In genomic region chr2:168045771-168046170, GRCm38 (mm10) we compare ENCODE assay signal across 9 mouse cellular contexts. TPM values are rescaled to one million over a fixed set of nuclear protein-coding genes. Genes with fewer than 3 reads are reported as not detected.
A peak's percentile ranks its signal among the peaks of the same experiment; 100 is the strongest.
DNase-seq lines count a peak whose midpoint lies in the region; ATAC-seq and TF ChIP-seq lines count a peak whose summit lies in the region.
"Had no signal": no experiment of that assay in that cellular context is flagged by ENCODE, and none has a peak within 500 bp of the region (broad histone marks: within the 10 kb centered on the region; RNA-seq: fewer than 3 reads in every experiment).

No protein-coding gene starts in this region.

- H3K36me3 ChIP-seq in heart, embryonic 13.5 days: no peaks in the 10 kb centered on the region
- no peaks in the 10 kb centered on the region for H3K36me3 ChIP-seq in intestine, postnatal 0 days (ENCODE audit: control insufficient read depth, insufficient read depth)
- no peaks in the 10 kb centered on the region for H3K36me3 ChIP-seq in limb, embryonic 13.5 days

- H3K4me2 ChIP-seq in heart, embryonic 13.5 days: peak overlapping the region; percentile 27
- no peak overlapping the region; the same call in 1 of the 2 replicates for H3K4me2 ChIP-seq in intestine, postnatal 0 days (replicated peaks; ENCODE audit: low read depth)
- peak overlapping the region; percentile 38 for H3K4me2 ChIP-seq in limb, embryonic 13.5 days (replicated peaks)

- peak overlapping the region; percentile 70 for H3K27ac ChIP-seq in heart, embryonic 13.5 days (replicated peaks)
- H3K27ac ChIP-seq in gastrocnemius, adult 2 months: no peak overlapping the region; the same call in 1 of the 2 replicates
- peak overlapping the region; percentile 35 for H3K27ac ChIP-seq in intestine, postnatal 0 days (ENCODE audit: low read depth, low read length)
- H3K27ac ChIP-seq in limb, embryonic 13.5 days: peak overlapping the region; percentile 89

- no peak for ATAC-seq in heart, embryonic 13.5 days (ENCODE audit: extremely low read depth, insufficient number of reproducible peaks, low FRiP score, low TSS enrichment)
- ATAC-seq in intestine, postnatal 0 days: no peak
- ATAC-seq in limb, embryonic 13.5 days (ENCODE audit: low FRiP score, low read depth): peak; percentile 88
- ATAC-seq in megakaryocyte-erythroid progenitor cell, adult 5-6 weeks (replicated peaks; ENCODE audit: low FRiP score, low TSS enrichment, poor library complexity, severe bottlenecking): no peak

- peak overlapping the region; percentile 54 for H3K9ac ChIP-seq in heart, embryonic 13.5 days
- no peak overlapping the region for H3K9ac ChIP-seq in intestine, postnatal 0 days (ENCODE audit: low read depth, low read length)
- peak overlapping the region; percentile 35; the same call in 1 of the 2 replicates for H3K9ac ChIP-seq in limb, embryonic 13.5 days

- no peak for TF ChIP-seq CTCF in gastrocnemius, adult 2 months (IDR thresholded peaks at IDR 0.05)
- TF ChIP-seq CTCF in intestine, postnatal 0 days (IDR thresholded peaks at IDR 0.05; ENCODE audit: low read depth): no peak

- H3K4me1 ChIP-seq in heart, embryonic 13.5 days: peaks cover 36% of the 10 kb centered on the region
- H3K4me1 ChIP-seq in intestine, postnatal 0 days (replicated peaks; ENCODE audit: control insufficient read depth, insufficient read depth, low read length): no peaks in the 10 kb centered on the region; the same call in none of the 2 replicates
- H3K4me1 ChIP-seq in limb, embryonic 13.5 days: peaks cover 45% of the 10 kb centered on the region

- WGBS in heart, embryonic 13.5 days: 15% methylated on average over 5 of the region's 5 CpGs
- WGBS in intestine, postnatal 0 days: 11% methylated on average over 5 of the region's 5 CpGs
- WGBS in limb, embryonic 13.5 days: 6% methylated on average over 5 of the region's 5 CpGs

- H3K4me3 ChIP-seq in heart, embryonic 13.5 days: no peak overlapping the region
- no peak overlapping the region for H3K4me3 ChIP-seq in gastrocnemius, adult 2 months
- no peak overlapping the region for H3K4me3 ChIP-seq in intestine, postnatal 0 days (ENCODE audit: low read depth, low read length)
- H3K4me3 ChIP-seq in limb, embryonic 13.5 days: no peak overlapping the region

- no peaks in the 10 kb centered on the region for H3K9me3 ChIP-seq in heart, embryonic 13.5 days
- no peaks in the 10 kb centered on the region for H3K9me3 ChIP-seq in intestine, postnatal 0 days (ENCODE audit: control insufficient read depth)
- no peaks in the 10 kb centered on the region for H3K9me3 ChIP-seq in limb, embryonic 13.5 days

- DNase-seq in heart, adult 8-10 months (ENCODE audit: low spot score): no peak
- peak; percentile 59 for DNase-seq in gastrocnemius, adult 2 months
- no peak for DNase-seq in layer of hippocampus, adult 9-10 months (ENCODE audit: low spot score)
- DNase-seq in spleen, postnatal 10 days (ENCODE audit: low spot score in 2 of 2): no peak
- DNase-seq: cerebellum, adult 18-20 months had no signal

- intact Hi-C loops in gastrocnemius, adult 2 months (cut with DNase I): no loop called here

- H3K27me3 ChIP-seq in heart, embryonic 13.5 days (replicated peaks): peaks cover 6% of the 10 kb centered on the region; the same call in 1 of the 2 replicates
- 0 out of 2 replicates have a peak, but pooled peaks cover 3% of the 10 kb centered on the region for H3K27me3 ChIP-seq in intestine, postnatal 0 days (replicated peaks; ENCODE audit: control insufficient read depth, insufficient read depth, low read length)
- peaks cover 22% of the 10 kb centered on the region for H3K27me3 ChIP-seq in limb, embryonic 13.5 days

RNA-seq across cellular contexts. Expression of gene Pard6b, which starts 35.0 kb away (rescaled TPM):
- 7.3 and 7.8 TPM in 2 replicates for polyA plus RNA-seq in heart, embryonic 13.5 days (2015; fragmentation: Nextera tagmentation; extraction: Ambion mirVana)
- total RNA-seq in heart, adult 8-10 months (2022): 1 to 10 TPM; 2.3 to 2.9 (median 2.5) TPM
- total RNA-seq in gastrocnemius, adult 2 months (2021): 1 to 10 TPM in 1 of 2 experiments, under 1 TPM in 1; 0.66 to 1.7 TPM
- polyA plus RNA-seq in intestine, postnatal 0 days (2015; fragmentation: Nextera tagmentation; extraction: Ambion mirVana): 13.8 and 17.3 TPM in 2 replicates
- 2.7 and 3.7 TPM in 2 replicates for polyA plus RNA-seq in limb, embryonic 13.5 days (2015; fragmentation: Nextera tagmentation; extraction: Ambion mirVana)
- 0.48 and 1.1 TPM in 2 replicates for total RNA-seq in megakaryocyte-erythroid progenitor cell, adult 5-6 weeks (2014; fragmentation: Nextera tagmentation)
- total RNA-seq in megakaryocyte-erythroid progenitor cell, adult 5-6 weeks (2017): 1.6 and 3.8 TPM in 2 replicates

RNA-seq across cellular contexts. Expression of gene Ripor3, which starts 35.4 kb away (rescaled TPM):
- polyA plus RNA-seq in heart, embryonic 13.5 days (2015; fragmentation: Nextera tagmentation; extraction: Ambion mirVana): 0.67 and 1.2 TPM in 2 replicates
- total RNA-seq in heart, adult 8-10 months (2022): under 1 TPM; 0.25 to 0.66 (median 0.53) TPM
- under 1 TPM; 0.20 to 0.33 TPM for total RNA-seq in gastrocnemius, adult 2 months (2021)
- 1.5 and 1.6 TPM in 2 replicates for polyA plus RNA-seq in intestine, postnatal 0 days (2015; fragmentation: Nextera tagmentation; extraction: Ambion mirVana)
- 2.6 and 2.8 TPM in 2 replicates for polyA plus RNA-seq in limb, embryonic 13.5 days (2015; fragmentation: Nextera tagmentation; extraction: Ambion mirVana)
- total RNA-seq in megakaryocyte-erythroid progenitor cell, adult 5-6 weeks (2014; fragmentation: Nextera tagmentation): not detected in 2 replicates
- total RNA-seq in megakaryocyte-erythroid progenitor cell, adult 5-6 weeks (2017): 0.42 TPM in 1 of 2 replicates, not detected in the other
